Mouse (Mus musculus) liver, postnatal 0 days (tissue): ENCODE results near the gene Zswim4.

ENCODE experiments used
- CTCF ChIP-seq: sonication (generic); IDR thresholded peaks from 2 replicates; pipeline ENCODE4 v1.5.1; 2016; ENCODE audit warnings: antibody characterized with exemption, low read depth
- EP300 ChIP-seq: IDR thresholded peaks from 2 replicates; pipeline ENCODE4 v1.6.1; 2016; ENCODE audit warnings: antibody characterized with exemption, low read depth, mild to moderate bottlenecking

GRCm38 (mm10) chr8:84213277-84213676 is 23.6 kb downstream of the Zswim4 start:
- TF ChIP-seq CTCF (no peak), EP300 (no peak)
